Mouse (Mus musculus) heart, postnatal 14 days (tissue): Measurements from ENCODE around the gene Sik1. TPM values are rescaled to one million over a fixed set of nuclear protein-coding genes. Genes with fewer than 3 reads are reported as not detected.
"Not testable (repeated sequence)": the region's sequence is repeated elsewhere in the genome, so short reads cannot be mapped to it uniquely, and the experiment has no call there.

ENCODE experiments used
- DNase-seq, 2 experiments: peaks; one replicate each; pipeline ENCODE4 v3.0.0; 2021 to 2022
- intact Hi-C: fragments of 180-260 bp; cut with DNase I; formaldehyde crosslinking; loops from one replicate; pipeline ENCODE4 v1.15.1; 2025
- long read RNA-seq, 2 experiments: library from polyadenylated mRNA; stranded (forward); transcript quantifications; one replicate each; pipeline ENCODE4 v2.0.0; 2021
- total RNA-seq, 2 experiments: library from RNA; stranded (reverse); gene quantifications; 2 replicates each; pipeline ENCODE4 v1.2.3; 2021

Sik1 gene
- 10 to 100 TPM; 41.4 to 72.2 TPM for total RNA-seq
- long read RNA-seq, experiment 1, full-length matches to known transcripts: 4 of 12 reads
- long read RNA-seq, experiment 1, partial matches to known transcripts: 5 of 12 reads
- long read RNA-seq, experiment 1, other reads (novel, unspliced or antisense): 3 of 12 reads
- long read RNA-seq, experiment 2, partial matches to known transcripts: 1 of 1 reads
- long read RNA-seq, experiment 2, other reads (novel, unspliced or antisense): 0 of 1 reads

DNA sequence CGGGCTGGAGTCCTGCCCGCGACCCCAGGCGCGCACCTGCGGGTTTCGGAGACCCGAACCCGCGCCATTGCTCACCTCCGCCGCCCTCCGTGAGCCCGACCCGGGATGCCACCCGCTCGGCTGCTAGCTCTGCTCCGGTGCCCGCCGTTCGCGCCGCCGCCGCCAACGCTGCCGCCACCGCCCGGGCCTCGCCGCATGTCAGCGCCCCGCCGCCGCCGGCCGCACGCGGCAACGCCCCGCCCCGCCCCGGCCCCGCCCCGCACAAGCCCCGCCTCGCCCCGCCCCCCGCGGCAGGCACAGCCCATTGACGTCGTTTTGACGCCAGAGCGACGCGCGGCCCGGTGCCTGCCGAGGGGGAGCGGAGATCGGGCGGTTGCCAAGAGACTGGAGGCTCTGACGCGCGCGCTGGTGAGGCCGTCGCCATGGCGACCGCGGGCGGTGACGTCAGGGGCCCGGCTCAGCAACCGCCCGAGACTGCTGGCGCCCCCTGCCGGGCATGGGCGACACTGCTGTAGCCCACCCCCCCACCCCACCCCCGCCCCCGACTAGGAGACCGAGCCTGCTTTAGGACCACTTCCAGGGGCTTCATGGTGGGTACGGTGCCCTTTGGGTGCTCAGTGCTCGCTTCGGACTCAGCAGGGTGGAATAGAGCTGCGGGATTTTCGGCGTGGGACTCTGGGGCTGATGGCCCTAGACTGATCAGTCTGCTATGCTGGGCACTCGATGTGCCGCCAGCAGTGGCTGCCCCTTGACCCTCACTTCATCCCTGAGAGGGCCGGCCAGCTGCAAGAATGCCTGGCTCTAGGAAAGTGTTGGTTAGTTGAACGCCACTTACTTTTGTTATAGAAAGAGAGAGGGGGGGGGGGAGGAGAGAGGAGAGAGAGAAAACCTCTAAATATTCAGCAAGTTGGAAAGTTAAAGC lies at the start of gene Sik1:
Sik1 (minus strand) TSS at position 208 of the 922 bp plus-strand sequence.
- intact Hi-C loops: loop anchor here (1.0 to 5.0 kb wide), 7 partner anchors 27 to 169 kb away; no protein-coding TSS in a partner anchor
- DNase-seq: peak; percentile 100

DNA sequence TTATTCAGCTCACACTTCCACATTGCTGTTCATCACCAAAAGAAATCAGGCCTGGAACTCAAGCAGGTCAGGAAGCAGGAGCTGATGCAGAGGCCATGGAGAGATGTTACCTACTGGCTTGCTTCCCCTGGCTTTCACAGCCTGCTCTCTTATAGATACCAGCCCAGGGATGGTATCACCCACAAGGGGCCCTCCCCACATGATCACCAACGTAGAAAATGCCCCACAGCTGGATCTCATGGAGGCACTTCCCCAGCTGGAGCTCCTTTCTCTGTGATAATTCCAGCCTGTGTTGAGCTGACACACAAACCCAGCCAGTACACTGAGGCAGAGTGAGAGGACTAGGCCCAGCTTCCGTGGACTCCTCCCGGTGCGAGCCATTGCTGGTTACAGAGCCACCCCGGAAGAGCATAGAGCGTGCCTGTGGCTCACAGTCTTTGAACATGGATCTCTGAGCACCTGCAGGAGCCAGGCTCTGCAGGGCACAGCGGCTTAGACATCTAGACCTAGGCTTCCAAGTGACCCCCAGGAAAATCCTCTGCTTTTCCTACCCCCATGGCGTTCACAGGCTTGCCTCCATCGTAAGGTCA lies 49.7 kb upstream of the Sik1 start:
- intact Hi-C loops: loop anchor here (2.0 kb wide), 1 partner anchor 48 kb away; no protein-coding TSS in a partner anchor
- DNase-seq: no peak

DNA sequence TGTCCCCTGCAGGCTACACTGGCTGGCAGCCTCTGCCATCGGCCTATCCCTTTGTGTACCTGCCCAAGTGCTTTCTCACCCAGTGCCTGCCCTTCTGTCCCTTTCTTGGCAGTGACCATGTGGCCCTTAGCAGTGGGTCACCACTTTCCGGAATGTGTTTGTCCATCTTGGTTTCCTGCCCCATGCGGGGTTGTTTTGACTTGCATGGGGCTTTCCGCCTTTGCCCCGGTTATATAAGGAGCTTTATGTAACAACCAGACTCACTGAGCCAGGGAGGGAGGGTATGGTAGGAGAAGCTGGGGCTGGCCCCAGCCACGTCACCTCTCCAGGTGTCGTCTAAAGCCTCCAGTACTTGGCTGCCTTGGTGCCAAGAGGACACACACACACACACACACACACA lies 48.4 kb upstream of the Sik1 start:
- intact Hi-C loops: loop anchor here (2.0 kb wide), 1 partner anchor 47 kb away; no protein-coding TSS in a partner anchor
- no peak for DNase-seq

DNA sequence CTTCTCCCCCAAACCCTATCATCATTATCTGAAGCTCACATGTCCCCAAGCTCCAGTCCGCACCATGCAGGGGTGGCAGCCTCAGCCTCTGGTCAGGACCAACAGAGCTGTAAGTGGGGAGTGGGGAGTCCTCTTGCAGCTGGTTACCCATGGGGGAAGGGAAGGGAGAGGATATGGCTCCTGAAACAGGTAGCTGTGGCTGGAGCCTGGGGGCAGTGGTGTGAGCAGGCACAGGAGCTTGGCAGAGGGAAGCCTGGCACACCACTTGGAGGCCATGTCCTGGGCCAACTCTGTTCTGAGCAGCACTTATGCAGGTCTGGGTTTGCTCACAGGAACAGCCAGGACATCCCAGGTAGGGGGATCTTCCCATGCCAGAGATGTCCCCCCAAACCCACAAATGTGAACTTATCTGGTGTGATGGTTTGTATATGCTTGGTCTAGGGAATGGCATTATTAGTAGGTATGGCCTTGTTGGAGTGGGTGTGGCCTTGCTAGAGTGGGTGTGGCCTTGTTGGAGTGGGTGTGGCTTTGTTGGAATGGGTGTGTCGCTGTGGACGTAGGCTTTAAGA lies 47.1 kb upstream of the Sik1 start:
- intact Hi-C loops: no loop called here
- DNase-seq: no peak

DNA sequence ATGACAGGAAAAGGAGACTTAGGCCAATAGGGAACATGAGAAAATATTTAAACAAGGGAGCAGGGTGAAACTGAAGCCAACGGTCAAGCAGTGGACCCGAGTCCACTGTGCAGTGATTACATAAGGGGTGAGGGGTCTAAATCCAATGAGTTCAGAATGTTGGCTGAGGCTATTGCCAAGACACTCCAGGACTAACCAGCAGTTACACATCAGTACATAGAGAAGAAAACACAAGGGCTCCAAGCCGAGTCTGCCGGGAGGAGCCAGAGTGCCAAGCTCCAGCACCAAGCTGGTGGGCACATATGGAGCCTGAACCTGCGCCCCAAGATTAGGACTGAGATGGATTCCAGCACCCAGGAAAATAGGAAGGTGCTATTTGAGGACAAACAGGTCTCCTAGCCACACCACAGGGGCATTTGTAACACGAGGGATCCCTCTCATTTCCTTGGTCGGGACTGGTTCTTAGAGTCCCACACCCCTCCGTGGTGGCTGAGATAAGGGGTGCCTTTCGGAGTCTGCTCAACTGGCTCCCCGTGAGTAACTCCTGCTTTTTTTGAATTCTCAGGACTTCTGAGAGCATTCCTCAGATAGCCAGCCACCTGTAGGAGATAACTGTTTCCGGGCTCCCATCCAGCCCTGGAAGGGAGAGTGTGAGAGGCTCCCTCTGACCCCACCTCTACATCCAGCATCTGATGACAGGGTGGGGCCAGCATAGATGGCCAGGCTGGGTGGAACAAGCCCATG lies 46.0 kb upstream of the Sik1 start:
- intact Hi-C loops: no loop called here
- peak; percentile 35 to 59 for DNase-seq

DNA sequence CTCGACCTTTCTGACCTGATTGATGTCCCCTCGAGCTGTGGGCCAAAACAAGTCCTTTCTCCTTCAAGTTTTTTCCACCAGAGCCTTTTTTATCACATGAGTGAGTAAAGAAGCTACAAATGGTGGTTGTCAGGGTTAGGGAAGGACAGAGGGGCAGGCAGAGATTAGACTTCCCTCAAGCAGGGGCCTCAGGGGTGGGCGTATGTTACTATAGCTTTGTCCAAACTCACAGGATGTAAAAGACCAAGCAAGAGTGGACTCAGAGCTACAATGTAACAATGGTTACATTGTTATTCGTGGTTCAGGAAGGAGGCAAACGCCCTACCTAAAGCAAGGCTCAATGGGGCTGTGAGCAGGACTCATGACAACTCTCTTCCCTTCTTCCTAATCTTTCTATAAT lies 43.3 kb upstream of the Sik1 start:
- intact Hi-C loops: no loop called here
- no peak for DNase-seq

DNA sequence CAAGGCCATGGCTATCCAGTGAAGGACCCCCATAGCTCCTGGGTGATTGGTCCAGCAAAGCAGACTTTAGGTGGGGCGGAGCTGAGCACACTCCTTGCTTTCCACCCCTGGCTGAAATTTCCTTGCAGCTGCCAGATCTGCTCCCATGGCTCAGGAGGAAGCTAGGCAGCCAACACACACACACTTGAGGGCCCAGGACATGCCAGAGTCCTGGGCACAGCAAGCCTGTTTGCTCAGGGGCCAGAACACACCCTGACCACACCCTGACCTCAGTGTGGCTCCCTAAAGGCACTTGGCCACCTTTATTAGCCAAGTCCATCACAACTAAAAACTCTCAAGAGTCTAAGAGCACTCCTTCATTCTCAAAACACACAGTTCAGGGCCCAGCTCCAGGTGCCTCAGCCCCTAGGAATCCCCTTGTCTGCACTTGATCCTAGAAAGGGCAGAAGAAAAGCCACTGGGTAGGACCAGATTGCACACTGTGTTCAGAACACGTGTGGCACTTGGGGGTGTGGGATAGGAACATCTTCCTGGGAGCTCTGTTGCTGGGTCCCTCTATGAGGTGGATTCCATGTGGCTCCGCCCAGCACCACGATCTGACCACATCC lies 41.7 kb upstream of the Sik1 start:
- intact Hi-C loops: no loop called here
- DNase-seq: no peak

DNA sequence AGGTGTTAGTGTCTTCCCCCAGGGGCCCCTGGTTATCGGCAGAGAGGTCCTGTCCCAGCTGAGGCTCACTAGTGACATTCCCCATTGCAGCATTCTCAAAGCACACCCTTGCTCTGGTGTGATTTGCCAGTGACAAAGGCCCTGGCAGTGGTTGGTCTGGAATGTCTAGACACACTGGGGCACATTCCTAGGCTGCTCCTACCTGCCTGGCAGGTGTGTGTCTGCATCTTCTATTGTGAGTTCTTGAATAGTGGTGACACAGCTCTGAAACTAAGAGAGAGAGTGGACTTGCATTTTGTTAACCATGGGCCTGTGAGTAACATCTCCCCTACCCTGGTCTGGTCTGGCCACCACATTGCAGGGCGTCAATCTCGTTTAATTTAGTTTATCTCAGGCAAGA lies 41.1 kb upstream of the Sik1 start:
- no peak for DNase-seq
- intact Hi-C loops: no loop called here

DNA sequence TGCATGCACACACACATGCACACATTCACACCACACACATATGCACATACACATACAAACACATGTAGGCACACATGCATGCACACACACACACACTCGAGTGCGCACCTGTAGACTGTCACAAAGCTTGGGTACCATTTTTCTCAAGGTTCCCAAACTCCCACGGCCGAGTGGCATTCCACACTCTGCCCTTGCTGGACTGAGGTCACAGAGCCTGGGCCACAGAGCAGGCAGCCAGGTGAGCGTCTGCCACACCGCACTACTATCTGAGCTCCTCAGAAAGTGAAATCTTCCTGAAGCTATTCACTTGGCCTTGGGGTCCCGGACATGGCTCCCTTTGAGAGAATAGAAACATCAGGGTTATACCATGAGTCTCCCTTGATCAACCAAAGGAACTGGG lies 40.7 kb upstream of the Sik1 start:
- DNase-seq: no peak
- intact Hi-C loops: no loop called here

DNA sequence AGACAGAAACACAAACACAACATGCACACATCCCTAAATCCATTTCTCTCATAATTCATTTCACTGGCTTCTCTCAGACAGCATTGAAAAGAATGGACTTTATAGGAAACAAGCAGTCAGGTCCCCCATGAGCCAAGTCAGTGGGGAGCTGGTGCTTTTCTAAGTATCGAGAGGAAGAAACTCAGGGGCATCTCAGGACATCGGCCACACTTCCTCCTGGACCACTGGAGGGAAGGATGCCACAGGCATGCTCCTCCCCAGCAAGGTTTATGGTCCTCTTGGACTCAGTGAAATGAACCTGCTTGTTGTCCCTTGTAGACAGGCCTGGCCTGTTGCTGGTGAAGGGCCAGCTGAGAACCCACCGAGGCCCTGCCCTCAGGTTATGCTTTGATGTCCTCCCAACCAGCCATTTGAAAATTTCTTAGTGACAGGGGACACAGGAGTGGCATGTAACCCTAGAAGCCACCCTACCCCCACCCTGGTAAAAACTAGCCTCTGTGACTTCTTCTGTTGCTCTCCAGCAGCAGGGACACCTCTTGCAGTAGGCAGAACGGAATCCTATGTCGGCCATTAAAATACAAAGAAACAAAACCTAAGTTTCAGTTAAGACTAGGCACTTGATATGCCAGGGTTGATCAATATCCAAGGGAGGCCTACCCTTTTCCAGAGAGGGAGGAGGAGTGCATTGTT lies 37.9 kb upstream of the Sik1 start:
- intact Hi-C loops: loop anchor here (5.0 kb wide), 1 partner anchor 36 kb away; the partner anchor contains the start of gene Sik1
- DNase-seq: no peak

DNA sequence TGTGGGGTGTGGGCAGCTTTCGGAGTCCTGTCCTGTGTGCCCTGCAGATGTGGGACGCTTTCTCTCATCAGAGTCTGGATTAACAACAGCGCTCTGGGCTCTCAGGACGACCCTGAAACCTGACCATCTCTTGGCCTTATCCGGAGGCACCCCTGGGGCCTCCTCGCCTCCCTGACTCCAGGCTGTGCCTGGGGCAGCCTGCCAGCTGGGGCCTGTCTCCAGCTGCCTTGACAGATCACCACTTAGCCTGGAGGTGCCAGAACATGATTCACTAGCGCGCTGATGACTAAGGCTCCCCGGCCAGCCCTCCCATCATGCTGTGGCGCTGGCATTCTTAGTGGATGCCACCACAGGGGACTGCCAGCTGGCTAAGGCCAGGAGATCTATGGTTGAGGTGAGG lies 37.1 kb upstream of the Sik1 start:
- peak; percentile 89 for DNase-seq
- intact Hi-C loops: loop anchor here (5.0 kb wide), 1 partner anchor 35 kb away; the partner anchor contains the start of gene Sik1

DNA sequence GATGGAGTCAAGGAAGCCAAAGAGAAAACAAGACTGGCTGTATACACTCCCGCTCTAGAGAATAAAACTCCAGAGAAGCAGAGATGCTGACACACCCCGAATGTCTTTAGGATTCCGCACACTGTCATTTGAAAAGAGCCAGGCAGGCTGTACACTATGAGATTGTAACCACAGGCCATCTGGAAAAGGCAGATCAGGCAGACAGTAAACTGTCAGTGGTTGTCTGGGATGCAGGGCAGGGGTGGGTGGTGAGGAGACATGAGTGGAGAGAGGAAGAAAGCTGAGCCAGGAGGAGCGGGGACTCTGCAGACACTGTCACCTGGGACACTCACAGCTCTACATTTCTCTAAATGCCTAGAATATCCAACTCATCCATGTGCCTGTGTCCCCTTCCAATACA lies 36.3 kb upstream of the Sik1 start:
- DNase-seq: no peak
- intact Hi-C loops: loop anchor here (5.0 kb wide), 1 partner anchor 35 kb away; the partner anchor contains the start of gene Sik1

DNA sequence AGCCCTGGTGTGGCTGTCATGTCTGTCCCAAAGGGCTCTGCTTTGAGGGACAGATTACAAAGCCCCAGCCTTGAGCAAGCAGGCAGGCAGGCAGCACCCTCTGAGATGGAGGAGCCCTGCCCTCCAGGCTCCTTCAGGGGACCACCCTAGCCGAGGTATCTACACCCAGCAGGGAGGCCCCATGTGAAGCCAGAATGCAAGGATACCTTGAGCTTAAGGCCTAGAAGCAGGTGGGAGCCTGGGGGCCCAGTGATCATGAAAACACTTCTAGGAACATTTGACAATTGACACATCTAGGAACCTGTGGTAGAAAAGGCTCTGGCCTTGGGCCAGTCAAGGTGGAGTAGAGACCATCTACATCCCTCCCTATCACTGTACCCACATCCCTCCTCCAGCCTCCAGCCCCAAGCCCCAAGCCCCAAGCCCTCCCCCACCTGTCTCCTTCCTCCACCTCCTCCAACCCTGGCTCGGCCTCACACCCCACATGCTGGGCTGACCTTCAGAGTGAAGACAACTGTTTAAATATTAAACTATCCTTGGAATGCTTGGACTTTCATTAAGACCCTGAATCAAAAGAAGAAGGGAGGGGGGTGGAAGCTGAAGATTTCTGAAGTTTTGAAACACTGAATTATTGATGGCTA lies 34.8 kb upstream of the Sik1 start:
- intact Hi-C loops: loop anchor here (5.0 kb wide), 1 partner anchor 33 kb away; the partner anchor contains the start of gene Sik1
- DNase-seq: no peak

DNA sequence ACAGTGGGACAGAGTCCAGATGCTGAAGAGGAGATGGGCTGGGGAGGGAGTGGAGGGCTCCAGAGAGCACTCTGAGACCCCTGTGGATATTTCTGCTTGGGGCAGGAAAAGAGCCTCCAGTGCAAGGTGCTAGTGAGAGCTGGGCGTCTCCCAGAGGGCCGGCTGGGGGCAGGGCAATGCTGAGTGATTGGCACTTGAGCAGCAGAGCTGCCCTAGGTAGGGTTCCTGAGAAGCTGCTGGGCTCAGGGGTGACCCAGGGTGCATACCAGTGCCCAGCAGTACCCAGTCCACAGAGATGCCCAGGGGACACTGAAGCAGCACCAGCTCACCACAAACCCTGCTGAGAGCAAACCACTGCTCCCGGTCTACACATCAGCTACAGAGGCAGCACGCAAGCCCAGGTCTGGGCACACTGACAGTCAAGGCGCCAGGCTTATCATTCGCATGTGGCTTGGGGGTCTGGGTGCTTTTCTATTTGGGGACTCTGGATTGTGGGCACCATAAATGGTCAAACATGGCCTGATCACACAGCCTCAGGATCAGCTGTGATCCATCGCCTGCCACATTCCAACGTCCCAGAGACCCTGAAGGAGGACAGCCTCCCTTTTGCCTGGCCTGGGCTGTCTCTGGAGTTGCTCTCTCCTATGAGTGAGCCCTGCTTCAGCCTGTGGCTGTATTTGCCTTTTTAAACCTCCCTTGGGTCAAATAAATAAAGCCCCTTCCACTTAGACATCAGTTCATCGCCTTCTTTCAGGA lies 34.0 kb upstream of the Sik1 start:
- no peak for DNase-seq
- intact Hi-C loops: loop anchor here (5.0 kb wide), 1 partner anchor 32 kb away; the partner anchor contains the start of gene Sik1

DNA sequence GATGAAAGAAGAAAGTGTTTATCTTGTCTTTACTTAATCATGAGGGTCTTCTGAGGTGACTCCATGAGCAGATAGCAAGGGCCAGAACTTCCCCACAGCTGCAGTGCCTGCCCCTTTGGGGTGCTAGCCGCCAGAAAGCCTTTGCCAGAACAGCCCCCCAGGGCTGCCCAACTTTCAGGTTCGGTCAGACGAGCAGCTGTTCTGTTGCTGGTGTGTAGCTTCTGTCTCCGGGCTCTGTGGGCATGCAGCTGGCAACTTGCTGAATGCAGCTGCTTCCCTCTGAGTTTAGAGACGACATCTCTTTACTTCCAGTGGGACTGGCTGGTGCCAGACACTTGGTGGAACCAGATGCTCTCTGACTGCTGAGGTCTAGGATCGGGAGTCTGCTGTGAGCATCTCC lies 32.9 kb upstream of the Sik1 start:
- intact Hi-C loops: no loop called here
- no peak for DNase-seq

DNA sequence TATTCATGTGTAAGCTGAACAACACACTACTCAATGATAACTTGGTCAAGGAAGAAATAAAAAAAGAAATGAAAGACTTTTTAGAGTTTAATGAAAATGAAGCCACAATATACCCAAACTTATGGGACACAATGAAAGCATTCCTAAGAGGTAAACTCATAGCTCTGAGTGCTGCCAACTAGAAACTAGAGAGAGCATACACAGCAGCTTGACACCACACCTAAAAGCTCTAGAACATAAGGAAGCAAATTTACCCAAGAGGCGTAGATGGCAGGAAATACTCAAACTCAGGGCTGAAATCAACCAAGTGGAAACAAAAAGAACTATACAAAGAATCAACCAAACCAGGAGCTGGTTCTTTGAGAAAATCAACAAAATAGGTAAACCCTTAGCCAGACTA lies 29.1 kb upstream of the Sik1 start:
- intact Hi-C loops, DNase-seq: not testable (repeated sequence)

DNA sequence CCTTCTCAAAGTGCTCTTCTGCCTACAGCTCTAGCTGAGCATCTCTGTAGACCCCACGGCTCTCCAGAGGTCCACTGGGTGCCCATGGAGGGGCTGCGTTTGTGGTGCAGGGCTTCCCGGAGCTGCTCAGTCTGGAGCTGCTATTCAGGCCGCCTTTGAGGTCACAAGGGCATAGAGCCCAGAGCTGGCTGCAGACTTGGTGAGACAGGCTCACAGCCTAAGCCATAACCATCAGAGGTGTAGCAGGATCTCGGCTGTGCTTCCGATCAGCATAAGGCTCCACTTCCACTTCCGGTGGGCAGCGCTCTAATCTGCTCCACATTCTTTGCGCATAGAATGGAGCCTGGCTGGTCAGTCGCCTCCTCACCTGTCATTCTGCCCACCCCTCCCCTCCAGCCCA lies 23.8 kb upstream of the Sik1 start:
- intact Hi-C loops: no loop called here
- DNase-seq: no peak
